Mouse (Mus musculus): ENCODE measurements at regions not wholly inside any gene's neighbourhood (a gene's known extent, or its start where the extent isn't known, plus 50 kb on each side); places are given as distances from the start of the nearest gene placed in this dataset.

- no peak overlapping the region for H3K9ac ChIP-seq (replicated peaks; ENCODE audit: low read depth, low read length)
- WGBS: 54% methylated on average over 5 of the region's 5 CpGs
- H3K36me3 ChIP-seq (replicated peaks; ENCODE audit: control insufficient read depth, insufficient read depth, low read length): no peaks in the 10 kb centered on the region
- H3K4me2 ChIP-seq (ENCODE audit: low read depth, low read length): no peak overlapping the region
- DNase-seq (ENCODE audit: low spot score): no peak
- no peaks in the 10 kb centered on the region for H3K9me3 ChIP-seq (replicated peaks; ENCODE audit: control insufficient read depth, low read length)
- peaks cover 32% of the 10 kb centered on the region for H3K27me3 ChIP-seq (ENCODE audit: control insufficient read depth, insufficient read depth, low read length)
- H3K4me3 ChIP-seq (ENCODE audit: low read depth, low read length): no peak overlapping the region
- no peak for TF ChIP-seq EP300 (IDR thresholded peaks at IDR 0.05; ENCODE audit: low read depth)
- no peak for TF ChIP-seq CTCF (IDR thresholded peaks at IDR 0.05; ENCODE audit: low read depth)
- peaks cover 11% of the 10 kb centered on the region; the same call in 1 of the 2 replicates for H3K4me1 ChIP-seq (ENCODE audit: control insufficient read depth, insufficient read depth)
- ATAC-seq (ENCODE audit: insufficient read depth, low read depth): no peak
- H3K27ac ChIP-seq (ENCODE audit: low read depth): no peak overlapping the region
Measured at GRCm38 (mm10) chr6:100041161-100041560, 246.1 kb downstream of the Rybp start.

GRCm38 (mm10) chr6:100040459-100040984, 246.8 kb downstream of the Rybp start:
- Histone ChIP-seq H3K36me3 (replicated peaks; ENCODE audit: control insufficient read depth, insufficient read depth, low read length) (no peaks in the 10 kb centered on the region), H3K4me1 (ENCODE audit: control insufficient read depth, insufficient read depth) (peaks cover 9% of the 10 kb centered on the region; the same call in 1 of the 2 replicates), H3K27me3 (ENCODE audit: control insufficient read depth, insufficient read depth, low read length) (peaks cover 38% of the 10 kb centered on the region), H3K4me2 (ENCODE audit: low read depth, low read length) (no peak overlapping the region), H3K4me3 (ENCODE audit: low read depth, low read length) (no peak overlapping the region), H3K9me3 (replicated peaks; ENCODE audit: control insufficient read depth, low read length) (no peaks in the 10 kb centered on the region), H3K27ac (ENCODE audit: low read depth) (no peak overlapping the region), H3K9ac (replicated peaks; ENCODE audit: low read depth, low read length) (no peak overlapping the region)
- peak; percentile 39 for ATAC-seq (ENCODE audit: insufficient read depth, low read depth)
- 10% methylated on average over 7 of the region's 7 CpGs for WGBS
- DNase-seq (ENCODE audit: low spot score): no peak
- TF ChIP-seq CTCF (IDR thresholded peaks at IDR 0.05; ENCODE audit: low read depth) (no peak), EP300 (IDR thresholded peaks at IDR 0.05; ENCODE audit: low read depth) (0 out of 2 replicates have a peak, but pooled peaks have one; percentile 40)

- ATAC-seq (ENCODE audit: insufficient read depth, low read depth) (no peak), DNase-seq (ENCODE audit: low spot score) (no peak)
- no peaks in the 10 kb centered on the region for H3K4me1 ChIP-seq (ENCODE audit: control insufficient read depth, insufficient read depth)
- H3K9ac ChIP-seq (replicated peaks; ENCODE audit: low read depth, low read length): no peak overlapping the region
- peaks cover 39% of the 10 kb centered on the region for H3K27me3 ChIP-seq (ENCODE audit: control insufficient read depth, insufficient read depth, low read length)
- WGBS: 74% methylated on average over 10 of the region's 10 CpGs
- no peaks in the 10 kb centered on the region for H3K9me3 ChIP-seq (replicated peaks; ENCODE audit: control insufficient read depth, low read length)
- no peaks in the 10 kb centered on the region for H3K36me3 ChIP-seq (replicated peaks; ENCODE audit: control insufficient read depth, insufficient read depth, low read length)
- no peak overlapping the region for H3K27ac ChIP-seq (ENCODE audit: low read depth)
- TF ChIP-seq EP300 (IDR thresholded peaks at IDR 0.05; ENCODE audit: low read depth): no peak
- TF ChIP-seq CTCF (IDR thresholded peaks at IDR 0.05; ENCODE audit: low read depth): no peak
- no peak overlapping the region for H3K4me3 ChIP-seq (ENCODE audit: low read depth, low read length)
- H3K4me2 ChIP-seq (ENCODE audit: low read depth, low read length): no peak overlapping the region
Measured at GRCm38 (mm10) chr6:100032701-100033100, 254.6 kb downstream of the Rybp start.

GRCm38 (mm10) chr6:100030522-100030921, 256.8 kb downstream of the Rybp start:
- H3K4me1 ChIP-seq (ENCODE audit: control insufficient read depth, insufficient read depth): no peaks in the 10 kb centered on the region
- no peak overlapping the region for H3K9ac ChIP-seq (replicated peaks; ENCODE audit: low read depth, low read length)
- H3K9me3 ChIP-seq (replicated peaks; ENCODE audit: control insufficient read depth, low read length): no peaks in the 10 kb centered on the region
- no peak overlapping the region for H3K4me2 ChIP-seq (ENCODE audit: low read depth, low read length)
- no peak overlapping the region for H3K27ac ChIP-seq (ENCODE audit: low read depth)
- DNase-seq (ENCODE audit: low spot score) (no peak), ATAC-seq (ENCODE audit: insufficient read depth, low read depth) (no peak)
- peaks cover 29% of the 10 kb centered on the region for H3K27me3 ChIP-seq (ENCODE audit: control insufficient read depth, insufficient read depth, low read length)
- TF ChIP-seq EP300 (IDR thresholded peaks at IDR 0.05; ENCODE audit: low read depth) (no peak), CTCF (IDR thresholded peaks at IDR 0.05; ENCODE audit: low read depth) (no peak)
- H3K4me3 ChIP-seq (ENCODE audit: low read depth, low read length): no peak overlapping the region
- H3K36me3 ChIP-seq (replicated peaks; ENCODE audit: control insufficient read depth, insufficient read depth, low read length): no peaks in the 10 kb centered on the region
- 61% methylated on average over 2 of the region's 2 CpGs for WGBS

GRCm38 (mm10) chr6:100030010-100030409, 257.3 kb downstream of the Rybp start:
- Histone ChIP-seq H3K9me3 (replicated peaks; ENCODE audit: control insufficient read depth, low read length) (no peaks in the 10 kb centered on the region), H3K4me1 (ENCODE audit: control insufficient read depth, insufficient read depth) (no peaks in the 10 kb centered on the region), H3K4me2 (ENCODE audit: low read depth, low read length) (no peak overlapping the region), H3K4me3 (ENCODE audit: low read depth, low read length) (no peak overlapping the region), H3K27ac (ENCODE audit: low read depth) (no peak overlapping the region), H3K36me3 (replicated peaks; ENCODE audit: control insufficient read depth, insufficient read depth, low read length) (no peaks in the 10 kb centered on the region), H3K27me3 (ENCODE audit: control insufficient read depth, insufficient read depth, low read length) (peaks cover 26% of the 10 kb centered on the region), H3K9ac (replicated peaks; ENCODE audit: low read depth, low read length) (no peak overlapping the region)
- no peak for TF ChIP-seq CTCF (IDR thresholded peaks at IDR 0.05; ENCODE audit: low read depth)
- no peak for TF ChIP-seq EP300 (IDR thresholded peaks at IDR 0.05; ENCODE audit: low read depth)
- DNase-seq (ENCODE audit: low spot score) (no peak), ATAC-seq (ENCODE audit: insufficient read depth, low read depth) (no peak)
- 55% methylated on average over 9 of the region's 9 CpGs for WGBS

GRCm38 (mm10) chr6:100027524-100027923, 259.8 kb downstream of the Rybp start:
- Histone ChIP-seq H3K27ac (ENCODE audit: low read depth) (no peak overlapping the region), H3K4me3 (ENCODE audit: low read depth, low read length) (no peak overlapping the region), H3K9me3 (replicated peaks; ENCODE audit: control insufficient read depth, low read length) (no peaks in the 10 kb centered on the region), H3K36me3 (replicated peaks; ENCODE audit: control insufficient read depth, insufficient read depth, low read length) (no peaks in the 10 kb centered on the region), H3K4me1 (ENCODE audit: control insufficient read depth, insufficient read depth) (no peaks in the 10 kb centered on the region), H3K9ac (replicated peaks; ENCODE audit: low read depth, low read length) (no peak overlapping the region), H3K27me3 (ENCODE audit: control insufficient read depth, insufficient read depth, low read length) (peaks cover 17% of the 10 kb centered on the region), H3K4me2 (ENCODE audit: low read depth, low read length) (no peak overlapping the region)
- WGBS: 55% methylated on average over 5 of the region's 5 CpGs
- DNase-seq (ENCODE audit: low spot score) (no peak), ATAC-seq (ENCODE audit: insufficient read depth, low read depth) (no peak)
- no peak for TF ChIP-seq CTCF (IDR thresholded peaks at IDR 0.05; ENCODE audit: low read depth)
- TF ChIP-seq EP300 (IDR thresholded peaks at IDR 0.05; ENCODE audit: low read depth): no peak
